Mouse (Mus musculus) thymus, adult 2 months (tissue): Measurements from ENCODE around the gene Krt26. TPM values are rescaled to one million over a fixed set of nuclear protein-coding genes. Genes with fewer than 3 reads are reported as not detected.

Experiments used
- DNase-seq: peaks from one replicate; pipeline ENCODE4 v3.0.0; 2021
- H3K27ac ChIP-seq: fragments of 200-500 bp; 2 replicates; pipeline ENCODE4 v1.5.1; 2012; ENCODE audit warnings: low read length, control low read depth; ENCODE audit not compliant: control insufficient read depth, insufficient read depth
- H3K27me3 ChIP-seq: fragments of 200-500 bp; 2 replicates; pipeline ENCODE4 v1.6.1; 2012; ENCODE audit warnings: mild to moderate bottlenecking, low read length, moderate library complexity, mixed read lengths; ENCODE audit not compliant: control insufficient read depth, insufficient read depth
- H3K36me3 ChIP-seq: fragments of 200-500 bp; 2 replicates; pipeline ENCODE4 v1.6.1; 2012; ENCODE audit warnings: mild to moderate bottlenecking, low read length, moderate library complexity; ENCODE audit not compliant: control insufficient read depth, insufficient read depth
- H3K4me1 ChIP-seq: fragments of 200-500 bp; replicated peaks from 2 replicates; pipeline ENCODE4 v1.6.1; 2012; ENCODE audit warnings: low read length; ENCODE audit not compliant: control insufficient read depth, insufficient read depth
- H3K4me3 ChIP-seq: fragments of 200-500 bp; 2 replicates; pipeline ENCODE4 v1.5.1; 2012; ENCODE audit warnings: mild to moderate bottlenecking, low read length, control low read depth, moderate library complexity; ENCODE audit not compliant: control insufficient read depth, insufficient read depth
- CTCF ChIP-seq: fragments of 200-500 bp; IDR thresholded peaks from 2 replicates; pipeline ENCODE4 v1.5.1; 2012; ENCODE audit warnings: mild to moderate bottlenecking, control low read depth, low read length, moderate library complexity, borderline replicate concordance; ENCODE audit not compliant: control insufficient read depth, poor library complexity, insufficient read depth; ENCODE audit errors: extremely low read depth
- POLR2A ChIP-seq: fragments of 200-500 bp; IDR thresholded peaks from 2 replicates; pipeline ENCODE4 v1.6.1; 2012; ENCODE audit warnings: mild to moderate bottlenecking, low read length, control low read depth, moderate library complexity; ENCODE audit not compliant: control insufficient read depth, poor library complexity, insufficient read depth; ENCODE audit errors: extremely low read depth
- WGBS: fragments of 180-500 bp; shearing (Covaris S2); methylation state at CpG from one replicate; pipeline ENCODE4 v1.1.7; 2018; 5-methylcytosine and 5-hydroxymethylcytosine counted together
- polyA plus RNA-seq: library from polyadenylated mRNA; depleted of rRNA; stranded (reverse); fragments of >200 nt; gene quantifications from 2 replicates; pipeline ENCODE4 v1.2.3, GENCODE M21; 2012; rRNA removed

Krt26 gene
- not detected in 2 replicates for polyA plus RNA-seq

DNA sequence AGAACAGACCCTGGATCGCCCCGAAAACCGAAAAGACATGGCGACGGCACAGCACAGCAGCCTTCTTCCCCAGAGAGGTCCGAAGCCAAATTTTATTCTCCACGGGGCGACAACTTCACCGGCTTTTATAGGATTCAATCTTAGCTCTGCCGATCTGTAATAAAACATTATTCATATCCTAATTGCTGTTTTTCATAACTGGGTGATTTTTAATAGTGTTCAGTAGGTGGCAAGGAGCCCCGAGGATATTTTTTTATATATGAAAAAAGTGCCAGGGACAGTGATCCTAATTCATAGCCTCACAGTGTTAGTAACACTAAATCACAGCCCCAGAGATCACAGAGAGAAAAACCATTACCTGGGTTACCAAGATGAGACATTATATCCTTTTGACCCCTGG lies at the start of gene Krt26:
Gene Krt26 (minus strand): TSS at position 101 of the 400 bp plus-strand sequence.
- no peak within 1 kb of the TSS for H3K27ac ChIP-seq
- H3K4me1 ChIP-seq = no peaks in the 10 kb centered on the region
- no peaks in the 10 kb centered on the region for H3K27me3 ChIP-seq
- WGBS = 93% methylated on average over 11 of the region's 11 CpGs
- TF ChIP-seq CTCF (no peak), POLR2A (no peak)
- no peaks in the 10 kb centered on the region for H3K36me3 ChIP-seq
- H3K4me3 ChIP-seq = no peak within 1 kb of the TSS
- no peak for DNase-seq

DNA sequence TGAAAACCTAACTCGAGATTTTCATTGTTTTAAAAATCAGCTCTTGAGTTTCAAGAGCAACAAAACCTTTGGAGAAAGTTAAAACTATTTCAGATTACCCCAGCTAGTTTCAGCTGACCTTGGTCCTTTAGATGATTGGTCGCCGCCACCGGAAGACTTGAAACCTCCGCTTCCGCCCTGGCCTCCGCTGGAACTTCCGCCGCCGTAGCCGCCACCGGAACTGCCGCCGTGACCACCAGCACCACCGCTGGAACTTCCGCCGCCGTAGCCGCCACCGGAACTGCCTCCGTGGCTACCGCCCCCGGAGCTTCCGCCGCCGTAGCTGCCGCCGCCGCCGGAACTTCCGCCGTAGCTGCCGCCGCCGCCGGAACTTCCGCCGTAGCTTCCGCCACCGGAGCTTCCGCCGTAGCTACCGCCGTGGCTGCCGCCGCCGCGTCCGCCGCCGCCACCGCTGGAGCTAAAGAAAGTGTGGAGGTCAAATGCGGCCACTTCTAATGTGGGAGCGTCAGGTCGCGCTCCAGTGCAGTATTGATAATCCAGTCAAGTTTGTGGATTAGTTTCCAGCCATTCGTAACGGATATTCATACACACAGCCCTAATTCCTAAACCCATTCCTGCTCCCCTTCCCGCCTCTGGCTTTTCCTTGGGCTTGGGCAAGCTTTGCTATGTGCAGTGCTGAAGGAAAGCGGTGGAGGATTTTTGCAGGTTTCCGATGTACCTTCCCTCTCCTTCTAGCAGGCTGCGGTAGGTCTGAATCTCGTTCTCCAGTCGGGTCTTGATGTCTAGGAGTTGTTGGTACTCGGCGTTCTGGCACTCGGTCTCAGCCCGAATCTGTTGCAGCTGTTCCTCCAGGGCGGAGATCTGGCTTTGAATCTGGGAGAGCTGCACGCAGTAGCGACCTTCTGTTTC lies 48.3 kb upstream of the Krt26 start:
- H3K36me3 ChIP-seq = no peaks in the 10 kb centered on the region
- DNase-seq = peak; percentile 67
- H3K4me3 ChIP-seq = peak overlapping the region; percentile 66
- TF ChIP-seq CTCF = peak; percentile 38; the same call in 1 of the 2 replicates
- TF ChIP-seq POLR2A = peak; percentile 51; the same call in 1 of the 2 replicates
- H3K27me3 ChIP-seq = no peaks in the 10 kb centered on the region
- WGBS = 4% methylated on average over 71 of the region's 71 CpGs
- H3K27ac ChIP-seq = peak overlapping the region; percentile 53; the same call in 1 of the 2 replicates
- H3K4me1 ChIP-seq = peaks cover 6% of the 10 kb centered on the region

DNA sequence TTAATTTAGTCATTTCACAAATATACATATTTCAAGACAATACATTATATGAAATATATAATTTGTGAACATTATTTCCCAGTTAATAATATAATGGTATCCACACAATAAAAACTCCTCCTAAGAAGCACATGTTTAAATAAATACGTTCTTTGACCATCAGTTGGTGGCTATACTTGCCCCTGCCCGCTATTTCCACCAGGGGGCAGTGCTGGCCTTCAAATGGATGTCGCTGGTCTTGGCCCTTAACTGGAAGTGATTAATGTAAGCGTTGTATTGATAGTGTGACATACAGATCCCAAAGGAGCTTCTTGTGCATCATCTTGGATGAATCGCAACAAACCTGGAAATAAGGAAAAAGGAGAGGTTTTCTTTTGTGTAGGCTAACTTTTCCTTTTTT lies 41.8 kb upstream of the Krt26 start:
- no peaks in the 10 kb centered on the region for H3K4me1 ChIP-seq
- H3K36me3 ChIP-seq = no peaks in the 10 kb centered on the region
- DNase-seq = peak; percentile 64
- H3K4me3 ChIP-seq = no peak overlapping the region
- TF ChIP-seq POLR2A = no peak
- no peak; the same call in 1 of the 2 replicates for TF ChIP-seq CTCF
- no peaks in the 10 kb centered on the region for H3K27me3 ChIP-seq
- 15% methylated on average over 5 of the region's 5 CpGs for WGBS
- H3K27ac ChIP-seq = no peak overlapping the region

DNA sequence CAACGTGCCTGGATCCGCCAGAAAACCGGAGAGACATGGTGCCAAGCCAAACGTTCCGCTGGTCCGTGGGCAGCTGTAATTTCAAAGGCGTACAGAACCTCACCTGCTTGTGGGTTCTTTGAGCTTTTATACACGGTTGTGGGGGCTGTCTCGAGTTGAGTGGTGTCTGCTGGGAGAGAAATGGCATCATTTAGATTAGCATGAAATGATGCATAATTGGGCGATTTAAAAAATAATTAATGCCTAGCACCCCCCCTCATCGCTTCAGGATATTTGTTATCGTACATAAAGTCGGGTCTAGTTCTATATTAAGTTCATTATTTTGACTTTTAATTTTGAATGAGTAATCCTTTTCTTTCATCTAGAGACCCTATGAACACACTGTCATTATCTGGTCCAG lies 37.0 kb upstream of the Krt26 start, which contains the start of gene Krt28:
Gene Krt28 (minus strand): TSS at position 101 of the 400 bp plus-strand sequence.
- no peak within 1 kb of the TSS for H3K4me3 ChIP-seq
- WGBS = 85% methylated on average over 13 of the region's 13 CpGs
- peaks cover 7% of the 10 kb centered on the region for H3K4me1 ChIP-seq
- H3K36me3 ChIP-seq = no peaks in the 10 kb centered on the region
- no peak for DNase-seq
- H3K27ac ChIP-seq = no peak within 1 kb of the TSS
- no peak for TF ChIP-seq CTCF
- no peak for TF ChIP-seq POLR2A
- H3K27me3 ChIP-seq = no peaks in the 10 kb centered on the region

DNA sequence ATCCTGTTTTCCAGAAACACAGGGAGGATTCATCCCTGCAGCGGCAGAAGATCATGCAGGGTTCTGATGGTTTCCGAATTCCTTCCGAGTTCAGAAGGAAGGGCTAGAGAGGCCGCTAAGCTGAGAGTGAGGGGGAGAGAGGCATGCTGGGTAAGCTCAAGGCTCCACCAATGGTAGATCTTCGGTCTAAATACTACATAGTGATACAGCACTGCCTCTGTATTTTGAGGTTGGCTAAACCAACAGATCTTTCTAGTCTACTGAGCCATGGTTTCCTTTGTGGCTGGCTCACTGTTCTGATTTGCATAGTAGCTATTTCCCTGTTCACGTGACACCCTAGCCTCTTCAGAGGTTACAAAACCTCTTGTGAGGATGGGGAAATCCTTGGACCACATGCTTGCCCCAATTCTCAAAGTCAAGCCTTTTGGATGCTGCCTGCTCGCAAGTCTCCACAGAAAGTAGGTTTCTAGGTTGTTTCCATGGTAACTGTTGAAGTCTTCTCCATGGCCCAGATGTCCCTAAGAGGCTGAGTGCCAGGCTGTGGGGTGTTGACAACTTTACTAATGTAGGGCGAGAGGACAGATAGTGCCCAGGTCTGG lies 32.2 kb upstream of the Krt26 start:
- peaks cover 12% of the 10 kb centered on the region for H3K4me1 ChIP-seq
- peak; percentile 4 for DNase-seq
- H3K4me3 ChIP-seq = no peak overlapping the region
- H3K27ac ChIP-seq = no peak overlapping the region
- no peaks in the 10 kb centered on the region for H3K27me3 ChIP-seq
- TF ChIP-seq CTCF (no peak), POLR2A (no peak)
- H3K36me3 ChIP-seq = no peaks in the 10 kb centered on the region
- 58% methylated on average over 8 of the region's 8 CpGs for WGBS

DNA sequence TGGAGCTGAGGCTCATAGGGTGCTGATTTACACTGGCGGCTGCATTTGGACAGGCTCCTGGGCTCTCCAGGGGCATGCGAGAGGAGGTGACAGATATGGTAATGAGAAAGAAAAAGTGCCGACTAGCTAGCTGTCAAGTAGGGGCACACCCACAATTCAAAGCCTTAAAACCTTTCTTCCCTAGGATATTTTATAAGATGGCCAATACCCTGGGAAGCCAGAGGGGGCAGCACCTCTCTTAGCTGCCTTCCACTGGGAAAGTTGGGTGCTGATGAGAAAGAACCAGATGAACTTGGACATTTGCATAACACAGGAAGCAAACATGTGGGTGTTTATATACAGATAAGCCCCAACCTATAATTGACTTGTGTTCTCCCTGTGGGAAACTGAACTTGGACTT lies 31.5 kb upstream of the Krt26 start:
- Histone ChIP-seq H3K4me3 (no peak overlapping the region), H3K27ac (no peak overlapping the region), H3K4me1 (peaks cover 12% of the 10 kb centered on the region), H3K27me3 (no peaks in the 10 kb centered on the region), H3K36me3 (no peaks in the 10 kb centered on the region)
- TF ChIP-seq POLR2A = no peak
- TF ChIP-seq CTCF = no peak
- DNase-seq = no peak
- 29% methylated on average over 3 of the region's 3 CpGs for WGBS

DNA sequence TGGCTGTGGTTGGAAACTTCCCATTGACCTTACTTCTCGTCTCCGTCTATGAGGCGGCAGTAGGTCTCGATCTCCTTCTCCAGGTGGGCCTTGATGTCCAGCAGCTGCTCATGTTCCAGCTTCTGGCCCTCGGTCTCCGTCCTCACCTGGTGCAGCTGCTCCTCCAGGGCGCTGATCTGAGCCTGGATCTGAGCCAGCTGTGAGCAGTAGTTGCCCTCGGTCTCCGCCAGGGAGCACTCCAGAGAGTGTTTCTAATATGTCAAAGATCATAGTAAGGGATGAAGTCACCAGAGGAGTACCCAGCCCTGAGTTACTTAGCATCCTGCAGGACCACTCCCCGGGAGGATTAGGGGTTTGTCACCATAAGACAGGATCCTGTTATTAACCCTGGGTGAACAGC lies 29.0 kb upstream of the Krt26 start:
- no peak for TF ChIP-seq POLR2A
- TF ChIP-seq CTCF = no peak
- DNase-seq = peak; percentile 21
- Histone ChIP-seq H3K4me3 (no peak overlapping the region), H3K27me3 (no peaks in the 10 kb centered on the region), H3K36me3 (no peaks in the 10 kb centered on the region), H3K27ac (no peak overlapping the region), H3K4me1 (peaks cover 12% of the 10 kb centered on the region)
- WGBS = 54% methylated on average over 10 of the region's 10 CpGs
